Mouse (Mus musculus): ENCODE measurements around the gene Ubtd1. TPM values are rescaled to one million over a fixed set of nuclear protein-coding genes. Genes with fewer than 3 reads are reported as not detected.

The Ubtd1 gene
- polyA plus RNA-seq (2015; fragmentation: Illumina TruSeq; extraction: RNeasy Lipid Tissue Mini Kit (QIAGEN cat#74804); ENCODE audit: low read depth, low replicate concordance): 12.3 TPM

GRCm38 (mm10) chr19:41981595-41981927 is at the start of gene Ubtd1:
TSS of gene Ubtd1 (plus strand) at chr19:41981763.

GRCm38 (mm10) chr19:41933179-41934086 is 48.1 kb upstream of the Ubtd1 start, which contains the start of the genes Exosc1 and Zdhhc16:
TSS of gene Exosc1 (minus strand) at chr19:41933423.
TSS of gene Zdhhc16 (plus strand) at chr19:41933480.

DNA sequence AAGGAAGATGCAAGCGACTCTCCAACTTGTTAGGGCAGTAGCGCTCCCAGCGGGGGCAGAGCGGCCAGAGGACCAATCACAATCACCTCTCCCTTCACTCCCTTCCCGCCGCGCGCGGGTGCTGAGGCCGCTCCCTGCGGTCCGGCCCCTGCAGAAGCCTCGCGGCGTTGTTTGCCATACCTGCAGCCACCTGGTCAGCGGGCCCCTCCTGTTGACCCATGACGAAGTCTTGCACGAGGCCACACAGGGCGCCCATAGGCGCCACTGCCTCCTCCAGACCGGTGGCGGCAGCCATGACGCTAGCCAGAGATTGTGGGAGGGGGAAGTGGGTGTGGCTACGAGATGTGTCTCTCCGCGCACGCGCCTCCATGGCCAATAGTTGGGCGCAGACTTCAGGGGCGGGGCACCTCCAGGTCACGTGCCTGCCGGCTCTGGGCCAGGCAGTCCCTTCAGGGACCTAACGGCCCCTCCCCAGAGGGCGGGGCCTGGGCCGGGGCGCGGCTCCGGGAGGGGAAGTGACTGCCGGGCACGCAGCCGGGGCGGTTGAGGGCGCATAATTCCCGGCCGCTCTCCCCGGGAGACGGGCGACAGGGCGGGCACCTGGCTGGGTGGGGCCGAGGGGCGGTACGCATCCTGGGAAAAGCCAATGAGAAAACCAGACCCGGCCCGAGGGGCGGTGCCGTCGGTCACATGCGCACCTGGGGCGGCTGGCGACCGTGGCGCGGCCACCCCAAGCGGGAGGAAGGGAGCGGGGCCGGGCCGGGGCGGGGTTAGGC is 556 bp upstream of the Ubtd1 start, which contains the start of gene Mms19:
Mms19 (minus strand) TSS at position 339 of the 776 bp plus-strand sequence.

GRCm38 (mm10) chr19:42035456-42036248 is 54.1 kb downstream of the Ubtd1 start, which contains the start of gene Ankrd2:
TSS of gene Ankrd2 (plus strand) at chr19:42036000.

DNA sequence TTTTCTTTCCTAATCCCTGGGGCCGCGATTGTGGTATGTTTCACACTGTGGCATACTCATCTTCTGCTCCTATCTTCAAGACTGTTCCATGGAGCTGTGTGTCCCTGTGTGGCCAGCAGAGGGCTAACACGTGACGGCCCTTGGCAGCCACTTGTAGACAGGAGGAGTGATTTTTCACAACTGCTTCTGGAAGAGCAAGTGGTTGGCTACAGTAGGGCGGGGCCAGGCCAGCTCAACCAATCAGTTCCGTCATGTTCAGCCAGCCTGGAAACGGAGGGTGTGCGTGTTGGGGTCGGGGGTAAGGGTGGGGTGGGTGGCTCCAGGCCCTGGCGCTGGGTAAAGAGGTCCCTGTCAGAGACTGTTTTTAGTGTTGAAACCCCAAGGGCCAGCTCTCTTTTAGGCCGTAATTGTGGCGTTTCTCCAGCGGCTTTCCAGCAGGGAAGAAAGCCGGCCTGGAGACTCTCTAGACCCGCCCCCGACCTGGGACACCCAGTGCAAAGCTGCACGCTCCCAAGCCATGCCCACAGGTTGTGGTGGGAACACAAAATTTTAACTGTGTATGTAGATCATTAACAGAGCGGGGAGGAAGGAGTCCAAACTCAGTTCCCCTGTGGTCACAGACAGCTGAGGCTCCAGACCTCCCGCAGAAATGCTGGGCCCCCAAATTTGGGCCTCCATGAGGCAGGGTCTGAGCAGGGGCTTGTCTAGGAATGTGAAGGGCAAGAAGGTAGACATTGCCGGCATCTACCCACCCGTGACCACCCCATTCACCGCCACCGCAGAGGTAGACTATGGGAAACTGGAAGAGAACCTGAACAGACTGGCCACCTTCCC is 63.9 kb downstream of the Ubtd1 start, which contains the start of gene Hoga1:
Hoga1 (plus strand) TSS at position 342 of the 834 bp plus-strand sequence.

GRCm38 (mm10) chr19:42051948-42052347 is 70.4 kb downstream of the Ubtd1 start, which contains the start of gene 4933411K16Rik:
TSS of gene 4933411K16Rik (plus strand) at chr19:42052248.

Other genes with a start within 250 kb of the Ubtd1 start
- gene Slit1, start 238.1 kb upstream of the Ubtd1 start, polyA plus RNA-seq (2015; fragmentation: Illumina TruSeq; extraction: RNeasy Lipid Tissue Mini Kit (QIAGEN cat#74804); ENCODE audit: low read depth, low replicate concordance): 28.5 TPM
- gene Arhgap19, start 179.7 kb upstream of the Ubtd1 start, polyA plus RNA-seq (2015; fragmentation: Illumina TruSeq; extraction: RNeasy Lipid Tissue Mini Kit (QIAGEN cat#74804); ENCODE audit: low read depth, low replicate concordance): 2.4 TPM
- gene Frat1, start 151.8 kb upstream of the Ubtd1 start, polyA plus RNA-seq (2015; fragmentation: Illumina TruSeq; extraction: RNeasy Lipid Tissue Mini Kit (QIAGEN cat#74804); ENCODE audit: low read depth, low replicate concordance): 7.6 TPM
- gene Frat2, start 133.6 kb upstream of the Ubtd1 start, polyA plus RNA-seq (2015; fragmentation: Illumina TruSeq; extraction: RNeasy Lipid Tissue Mini Kit (QIAGEN cat#74804); ENCODE audit: low read depth, low replicate concordance): 3.2 TPM
- gene Rrp12, start 85.6 kb upstream of the Ubtd1 start, polyA plus RNA-seq (2015; fragmentation: Illumina TruSeq; extraction: RNeasy Lipid Tissue Mini Kit (QIAGEN cat#74804); ENCODE audit: low read depth, low replicate concordance): 18.4 TPM
- 759 TPM for gene Pgam1, start 69.8 kb upstream of the Ubtd1 start, polyA plus RNA-seq (2015; fragmentation: Illumina TruSeq; extraction: RNeasy Lipid Tissue Mini Kit (QIAGEN cat#74804); ENCODE audit: low read depth, low replicate concordance)
- 26.2 TPM for gene Exosc1, start 48.3 kb upstream of the Ubtd1 start, polyA plus RNA-seq (2015; fragmentation: Illumina TruSeq; extraction: RNeasy Lipid Tissue Mini Kit (QIAGEN cat#74804); ENCODE audit: low read depth, low replicate concordance)
- 47.2 TPM for gene Zdhhc16, start 48.3 kb upstream of the Ubtd1 start, polyA plus RNA-seq (2015; fragmentation: Illumina TruSeq; extraction: RNeasy Lipid Tissue Mini Kit (QIAGEN cat#74804); ENCODE audit: low read depth, low replicate concordance)
- gene Mms19, start 606 bp upstream of the Ubtd1 start, polyA plus RNA-seq (2015; fragmentation: Illumina TruSeq; extraction: RNeasy Lipid Tissue Mini Kit (QIAGEN cat#74804); ENCODE audit: low read depth, low replicate concordance): 21.3 TPM
- gene Ankrd2, start 54.2 kb downstream of the Ubtd1 start, polyA plus RNA-seq (2015; fragmentation: Illumina TruSeq; extraction: RNeasy Lipid Tissue Mini Kit (QIAGEN cat#74804); ENCODE audit: low read depth, low replicate concordance): 0.43 TPM
- gene Hoga1, start 63.8 kb downstream of the Ubtd1 start, polyA plus RNA-seq (2015; fragmentation: Illumina TruSeq; extraction: RNeasy Lipid Tissue Mini Kit (QIAGEN cat#74804); ENCODE audit: low read depth, low replicate concordance): 1.6 TPM
- gene 4933411K16Rik, start 70.5 kb downstream of the Ubtd1 start, polyA plus RNA-seq (2015; fragmentation: Illumina TruSeq; extraction: RNeasy Lipid Tissue Mini Kit (QIAGEN cat#74804); ENCODE audit: low read depth, low replicate concordance): not detected
- 66.3 TPM for gene Morn4, start 104.6 kb downstream of the Ubtd1 start, polyA plus RNA-seq (2015; fragmentation: Illumina TruSeq; extraction: RNeasy Lipid Tissue Mini Kit (QIAGEN cat#74804); ENCODE audit: low read depth, low replicate concordance)
- 59.5 TPM for gene Pi4k2a, start 108.7 kb downstream of the Ubtd1 start, polyA plus RNA-seq (2015; fragmentation: Illumina TruSeq; extraction: RNeasy Lipid Tissue Mini Kit (QIAGEN cat#74804); ENCODE audit: low read depth, low replicate concordance)
- 59.4 TPM for gene Avpi1, start 147.3 kb downstream of the Ubtd1 start, polyA plus RNA-seq (2015; fragmentation: Illumina TruSeq; extraction: RNeasy Lipid Tissue Mini Kit (QIAGEN cat#74804); ENCODE audit: low read depth, low replicate concordance)
- gene Marveld1, start 165.6 kb downstream of the Ubtd1 start, polyA plus RNA-seq (2015; fragmentation: Illumina TruSeq; extraction: RNeasy Lipid Tissue Mini Kit (QIAGEN cat#74804); ENCODE audit: low read depth, low replicate concordance): 7.0 TPM
- 73.0 TPM for gene Zfyve27, start 182.2 kb downstream of the Ubtd1 start, polyA plus RNA-seq (2015; fragmentation: Illumina TruSeq; extraction: RNeasy Lipid Tissue Mini Kit (QIAGEN cat#74804); ENCODE audit: low read depth, low replicate concordance)
- gene Sfrp5, start 220.5 kb downstream of the Ubtd1 start, polyA plus RNA-seq (2015; fragmentation: Illumina TruSeq; extraction: RNeasy Lipid Tissue Mini Kit (QIAGEN cat#74804); ENCODE audit: low read depth, low replicate concordance): 4.1 TPM